Mouse (Mus musculus): Measurements from ENCODE around the gene Foxp2.

The Foxp2 gene

DNA sequence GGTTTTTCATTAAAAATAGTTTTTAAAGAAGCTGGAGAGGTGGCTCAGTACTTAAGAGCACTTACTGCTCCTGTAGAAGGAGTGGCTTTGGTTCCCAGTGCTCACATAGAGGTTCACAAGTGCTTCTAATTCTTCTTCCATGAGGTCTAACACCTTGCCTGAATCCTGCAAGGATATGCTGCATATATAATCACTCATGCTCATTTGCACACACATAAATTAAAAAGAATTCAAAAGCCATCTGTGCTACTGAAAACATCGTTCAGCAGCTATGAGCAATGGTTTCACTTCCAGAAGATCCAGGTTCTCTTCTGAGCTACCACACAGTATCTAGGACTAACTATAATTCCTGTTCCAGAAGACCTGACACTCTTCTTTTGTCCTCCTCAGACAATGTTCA, 200.4 kb downstream of the Foxp2 start:
- DNase-seq (ENCODE audit: low spot score in 2 of 2): no peak

- DNase-seq (ENCODE audit: low spot score in 2 of 2): no peak
These were observed 219.8 kb downstream of the Foxp2 start for GRCm38 (mm10) chr6:15120916-15121315.

DNA sequence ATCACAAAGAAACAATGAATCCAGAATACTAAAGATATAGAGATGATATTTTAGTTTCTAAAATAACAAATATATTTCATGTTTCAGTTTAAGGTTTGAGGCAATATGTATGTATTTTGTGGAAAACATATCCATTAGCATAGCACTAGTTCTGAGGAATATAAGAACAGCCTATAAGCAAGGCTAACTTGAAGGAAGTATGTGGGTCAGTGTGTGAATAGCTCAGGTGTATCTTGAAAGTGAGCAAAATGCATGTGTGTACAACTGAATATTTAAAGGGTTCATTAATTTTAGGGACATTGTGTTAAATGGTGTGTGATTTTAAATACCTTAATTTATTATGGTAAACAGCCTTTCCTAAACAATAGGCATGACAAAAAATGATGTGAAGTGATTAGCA, 220.2 kb downstream of the Foxp2 start:
- no peak for DNase-seq (ENCODE audit: low spot score in 2 of 2)

DNA sequence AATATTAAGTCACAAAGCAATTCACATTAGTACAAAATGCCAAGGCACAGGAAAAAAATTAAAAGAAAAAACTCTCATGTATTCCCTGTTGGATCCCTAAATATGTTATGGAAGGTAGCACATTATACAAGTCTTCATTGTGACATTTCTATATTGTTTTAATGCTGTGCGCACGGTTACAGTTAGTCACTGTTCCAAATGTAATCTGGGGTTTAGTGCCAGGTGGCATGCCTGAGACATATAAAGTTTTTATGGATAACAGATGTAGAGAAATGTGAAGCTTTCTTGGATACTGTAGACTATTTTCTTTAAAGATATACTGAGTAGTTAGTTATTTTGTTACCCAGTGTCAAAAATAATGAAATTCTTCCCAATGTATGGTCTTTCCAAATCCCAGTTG, 229.0 kb downstream of the Foxp2 start:
- no peak for DNase-seq (ENCODE audit: low spot score in 2 of 2)

DNA sequence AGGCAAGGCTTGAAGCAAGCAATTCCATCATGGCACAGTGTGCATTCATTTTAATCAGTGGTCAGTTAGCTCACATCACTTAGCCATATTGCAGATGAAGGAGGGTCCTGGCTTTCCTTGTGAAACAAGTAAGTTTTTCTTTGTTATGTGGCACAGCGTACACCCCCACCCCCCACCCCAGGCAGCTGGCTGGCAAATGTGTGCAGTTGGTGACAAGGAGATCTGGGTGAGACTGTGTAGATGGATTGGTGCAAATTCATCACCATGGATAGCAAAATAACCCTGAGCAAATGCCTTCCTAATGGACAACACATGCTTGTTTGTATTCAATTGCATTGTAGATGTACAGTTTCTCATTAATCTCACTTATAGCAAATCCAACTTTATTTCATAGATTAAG, 240.9 kb downstream of the Foxp2 start:
- DNase-seq (ENCODE audit: low spot score in 2 of 2): no peak

DNA sequence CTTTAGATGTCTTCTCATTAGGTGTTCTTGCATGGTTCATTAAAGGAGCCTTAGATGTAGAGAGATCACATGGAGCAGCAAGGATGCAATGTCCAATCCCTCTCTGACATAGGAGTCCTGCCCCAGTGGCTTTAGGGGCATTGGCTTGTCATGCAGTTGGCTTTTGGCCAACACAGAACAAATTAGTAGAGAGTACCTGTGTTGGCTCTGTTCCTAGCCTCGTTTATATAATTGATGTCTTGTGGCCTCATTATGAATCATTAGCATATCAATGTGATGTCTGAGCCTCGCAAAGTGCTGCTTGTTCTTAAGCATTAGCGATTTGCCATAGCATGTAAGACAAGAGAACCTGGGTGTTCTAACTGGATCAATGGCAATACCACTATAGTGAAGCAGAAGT, 250.5 kb downstream of the Foxp2 start:
- DNase-seq (ENCODE audit: low spot score in 2 of 2): no peak

DNA sequence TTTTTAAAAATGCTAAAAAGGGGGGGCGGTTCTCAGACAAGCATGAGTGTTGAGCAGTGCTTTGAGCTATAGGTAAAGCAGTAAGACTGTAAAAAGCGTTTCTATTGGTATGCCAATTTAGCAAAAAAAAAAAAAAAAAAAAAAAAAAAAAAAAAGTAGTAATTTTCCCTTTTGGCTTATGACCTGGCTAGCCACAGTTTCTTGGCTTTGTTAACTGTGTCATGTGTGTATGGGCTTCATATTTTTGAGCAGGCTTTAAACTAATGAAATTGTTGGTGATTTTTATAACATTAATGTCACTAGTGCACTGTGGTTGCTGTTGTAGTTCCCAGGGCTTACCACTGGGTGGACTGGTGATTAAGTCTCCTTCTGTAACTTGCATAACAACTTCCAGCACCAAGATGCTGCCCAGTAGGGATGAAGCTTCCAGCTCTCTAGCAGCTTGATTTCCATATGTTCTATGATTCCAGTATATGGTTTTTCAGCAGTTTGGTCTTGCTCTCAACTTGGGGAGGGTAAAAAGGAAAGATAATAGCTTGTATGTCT, 262.4 kb downstream of the Foxp2 start:
- DNase-seq (ENCODE audit: low spot score in 2 of 2): no peak

DNA sequence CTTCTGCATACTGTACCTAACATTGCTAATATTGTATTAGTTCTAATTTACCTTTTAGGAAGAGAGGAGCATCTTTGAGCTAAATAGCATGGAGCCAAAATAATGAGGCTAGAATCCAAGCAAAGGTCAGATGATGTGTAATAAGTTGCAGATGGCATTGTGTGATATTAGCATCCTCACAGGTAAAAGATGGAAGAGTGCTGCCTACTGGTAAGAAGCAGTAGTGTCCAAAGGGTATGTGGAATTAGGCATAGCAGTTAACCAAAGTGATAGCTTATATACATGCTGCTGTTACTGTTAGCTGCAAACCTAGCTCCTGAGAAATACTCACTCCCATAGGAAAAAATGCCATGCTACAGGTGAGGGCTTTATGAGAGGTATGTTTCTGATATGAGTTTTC, 275.6 kb downstream of the Foxp2 start:
- no peak for DNase-seq (ENCODE audit: low spot score in 2 of 2)

- DNase-seq (ENCODE audit: low spot score in 2 of 2): no peak
These were observed 291.7 kb downstream of the Foxp2 start for GRCm38 (mm10) chr6:15192877-15193276.

DNA sequence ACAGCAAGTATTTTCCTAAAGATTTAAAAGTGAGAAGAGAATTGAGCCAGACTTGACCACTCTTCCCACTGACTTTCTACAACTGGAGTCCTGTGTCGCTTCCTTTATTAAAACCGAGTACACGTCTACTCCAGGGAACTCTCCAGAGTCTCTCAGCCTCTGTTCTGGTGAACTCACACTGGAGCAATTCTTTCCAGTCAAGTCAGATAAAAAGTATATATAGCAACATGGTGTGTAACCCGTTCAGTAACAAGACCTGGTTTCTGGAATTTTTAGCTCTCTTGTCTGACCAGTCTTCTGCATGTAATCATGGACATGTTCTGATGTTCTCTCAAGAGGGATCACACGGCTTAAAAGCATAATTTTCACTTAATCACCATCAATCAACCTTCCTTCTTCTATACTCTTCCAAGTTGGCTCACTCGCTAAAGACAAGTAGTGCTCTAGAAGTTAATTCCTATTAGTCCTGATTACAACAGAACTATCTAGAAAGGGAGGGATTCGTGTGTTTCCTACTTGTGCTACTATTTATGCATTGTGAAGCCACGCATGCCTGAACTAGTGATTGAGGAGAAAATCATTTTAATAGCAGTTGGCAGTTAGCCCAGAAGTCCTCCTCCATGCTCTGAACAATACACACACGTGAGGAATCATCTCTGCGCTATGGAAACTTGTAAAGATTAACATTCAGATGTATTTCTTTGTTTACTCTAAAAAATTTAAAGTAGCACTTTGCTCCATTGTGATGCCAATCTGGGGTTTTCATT, 341.2 kb downstream of the Foxp2 start:
- DNase-seq (ENCODE audit: low spot score in 2 of 2): no peak

GRCm38 (mm10) chr6:15257393-15257792, 356.2 kb downstream of the Foxp2 start:
- DNase-seq (ENCODE audit: low spot score in 2 of 2): peak; percentile 8 to 10

- no peak for DNase-seq (ENCODE audit: low spot score in 2 of 2)
These were observed 356.7 kb downstream of the Foxp2 start for GRCm38 (mm10) chr6:15257893-15258292.

- DNase-seq (ENCODE audit: low spot score in 2 of 2): no peak
These were observed 367.0 kb downstream of the Foxp2 start for GRCm38 (mm10) chr6:15268136-15268535.

DNA sequence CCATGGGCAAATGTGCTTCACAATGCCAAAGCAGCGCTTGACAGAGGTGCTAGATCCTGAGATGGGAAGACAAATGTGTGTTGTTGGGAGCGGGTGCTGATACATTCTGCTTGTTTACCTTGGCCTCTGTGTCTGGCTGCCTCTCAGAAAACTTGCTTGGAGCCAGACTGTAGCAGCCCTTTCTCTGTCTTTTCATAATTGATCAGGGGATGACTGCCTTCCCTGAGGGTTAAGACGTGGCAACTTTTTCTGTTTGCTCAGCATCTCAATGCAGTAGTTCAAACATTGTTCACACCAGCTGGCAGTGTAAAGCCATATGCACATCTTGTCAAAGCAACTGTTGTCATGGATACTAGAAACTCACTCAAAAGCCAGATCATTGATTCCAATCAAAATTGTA, 384.1 kb downstream of the Foxp2 start:
- no peak for DNase-seq (ENCODE audit: low spot score in 2 of 2)

GRCm38 (mm10) chr6:15294081-15294480, 392.9 kb downstream of the Foxp2 start:
- DNase-seq (ENCODE audit: low spot score in 2 of 2): no peak

DNA sequence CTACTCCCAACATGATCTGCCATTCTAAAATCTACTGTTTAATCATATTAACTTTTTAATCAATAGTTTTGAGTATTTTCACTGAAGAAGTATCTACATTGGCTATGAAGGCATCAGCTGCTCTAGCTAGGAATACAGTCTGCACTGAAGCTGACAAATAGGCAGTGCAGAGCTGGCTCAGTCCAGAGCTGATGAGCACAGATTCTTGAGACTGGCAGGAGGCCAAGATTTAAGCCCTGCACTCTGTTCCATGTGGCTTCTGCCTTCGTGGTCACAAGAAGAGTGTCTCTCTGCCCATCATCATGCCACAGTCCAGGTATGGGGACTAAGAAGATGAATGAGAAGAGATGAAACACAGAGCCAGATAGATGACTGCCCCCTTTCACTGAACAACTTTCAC, 398.1 kb downstream of the Foxp2 start:
- DNase-seq (ENCODE audit: low spot score in 2 of 2): no peak

- no peak for DNase-seq (ENCODE audit: low spot score in 2 of 2)
These were observed 409.5 kb downstream of the Foxp2 start for GRCm38 (mm10) chr6:15310671-15311070.

DNA sequence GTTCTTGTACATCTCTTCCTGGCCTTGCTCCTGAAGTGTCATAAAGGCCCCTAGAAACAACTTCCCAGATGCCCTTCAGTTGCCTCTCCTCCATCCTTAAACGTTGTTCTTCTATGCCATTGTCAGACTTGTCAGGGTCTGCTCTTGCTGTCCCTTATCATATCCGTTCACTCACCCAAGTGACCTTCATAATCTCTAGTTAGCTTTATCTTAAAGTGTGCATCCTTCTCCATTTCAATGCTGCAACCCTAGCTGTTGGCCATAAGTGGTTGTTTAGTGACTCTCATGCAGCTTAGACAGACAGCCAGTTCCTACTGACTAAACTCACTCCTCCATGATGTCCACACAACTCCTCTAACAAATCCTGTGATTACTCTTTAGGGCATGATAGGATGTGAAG, 415.8 kb downstream of the Foxp2 start:
- DNase-seq (ENCODE audit: low spot score in 2 of 2): no peak

GRCm38 (mm10) chr6:15318343-15318742, 417.2 kb downstream of the Foxp2 start:
- no peak for DNase-seq (ENCODE audit: low spot score in 2 of 2)

GRCm38 (mm10) chr6:15321551-15321974, 420.4 kb downstream of the Foxp2 start:
- DNase-seq (ENCODE audit: low spot score in 2 of 2): no peak

DNA sequence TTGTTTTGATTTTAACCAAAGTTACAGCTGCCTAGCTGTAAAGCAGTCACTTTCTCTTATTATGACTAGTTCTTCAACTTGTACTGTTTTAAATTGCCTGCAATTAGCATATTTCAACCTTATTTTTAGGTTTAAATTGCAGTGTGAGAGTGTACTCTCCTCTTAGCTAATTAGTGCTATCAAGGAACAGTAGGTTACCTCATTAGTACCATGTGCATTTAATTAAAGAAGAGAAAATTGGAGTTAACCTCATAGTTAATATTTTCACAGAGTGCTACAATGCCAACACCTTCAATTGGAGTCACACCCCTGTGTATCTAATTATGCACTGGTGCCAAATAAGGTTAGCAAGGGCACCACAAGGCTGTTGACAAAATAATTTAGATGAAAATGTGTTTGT, 421.9 kb downstream of the Foxp2 start:
- no peak for DNase-seq (ENCODE audit: low spot score in 2 of 2)

DNA sequence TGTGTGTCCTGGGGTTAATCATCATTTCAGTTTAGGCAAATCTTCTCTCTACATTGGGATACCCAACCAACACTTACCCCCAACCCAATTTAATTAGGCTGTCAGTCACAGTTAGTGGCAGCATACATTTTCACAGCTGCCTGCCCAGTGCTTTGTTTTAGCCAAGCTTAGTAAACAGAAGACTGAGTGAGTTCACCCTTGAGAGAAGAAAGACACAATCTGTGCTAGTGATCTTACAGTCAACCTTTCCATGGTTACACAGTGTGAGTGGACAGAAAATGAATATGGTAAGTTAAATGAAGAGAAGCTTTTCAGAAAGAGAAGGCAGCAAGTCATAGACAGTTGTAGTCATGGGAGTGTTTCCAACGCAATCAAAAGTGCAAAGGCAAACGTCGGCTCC, 446.6 kb downstream of the Foxp2 start:
- no peak for DNase-seq (ENCODE audit: low spot score in 2 of 2)

DNA sequence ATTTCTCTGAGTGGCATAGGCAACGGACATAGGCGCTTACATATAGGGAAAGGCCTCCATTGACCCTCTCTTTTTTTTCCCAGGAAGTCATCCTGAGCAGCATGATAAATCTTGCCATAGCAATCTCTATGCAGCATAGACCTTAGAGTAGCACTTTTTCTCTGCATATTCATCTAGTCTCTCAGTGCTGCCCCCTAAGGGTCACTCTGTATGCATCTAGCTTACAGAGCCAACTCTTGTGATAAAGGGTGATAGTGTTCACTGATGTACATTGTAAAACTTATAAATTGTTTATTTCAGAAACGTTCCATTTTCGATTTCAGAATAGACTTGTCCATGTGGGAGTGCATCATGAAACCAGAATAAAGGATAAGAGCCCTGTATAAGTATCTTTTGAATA, 454.7 kb downstream of the Foxp2 start:
- DNase-seq (ENCODE audit: low spot score in 2 of 2): no peak

GRCm38 (mm10) chr6:15370281-15370680, 469.1 kb downstream of the Foxp2 start:
- DNase-seq (ENCODE audit: low spot score in 2 of 2): no peak

All from right cerebral cortex, adult 2 months (tissue).